Mouse (Mus musculus): ENCODE measurements around the gene Vstm5.
A peak's percentile ranks its signal among the peaks of the same experiment; 100 is the strongest.
"Not testable (repeated sequence)": the region's sequence is repeated elsewhere in the genome, so short reads cannot be mapped to it uniquely, and the experiment has no call there.

Gene Vstm5

DNA sequence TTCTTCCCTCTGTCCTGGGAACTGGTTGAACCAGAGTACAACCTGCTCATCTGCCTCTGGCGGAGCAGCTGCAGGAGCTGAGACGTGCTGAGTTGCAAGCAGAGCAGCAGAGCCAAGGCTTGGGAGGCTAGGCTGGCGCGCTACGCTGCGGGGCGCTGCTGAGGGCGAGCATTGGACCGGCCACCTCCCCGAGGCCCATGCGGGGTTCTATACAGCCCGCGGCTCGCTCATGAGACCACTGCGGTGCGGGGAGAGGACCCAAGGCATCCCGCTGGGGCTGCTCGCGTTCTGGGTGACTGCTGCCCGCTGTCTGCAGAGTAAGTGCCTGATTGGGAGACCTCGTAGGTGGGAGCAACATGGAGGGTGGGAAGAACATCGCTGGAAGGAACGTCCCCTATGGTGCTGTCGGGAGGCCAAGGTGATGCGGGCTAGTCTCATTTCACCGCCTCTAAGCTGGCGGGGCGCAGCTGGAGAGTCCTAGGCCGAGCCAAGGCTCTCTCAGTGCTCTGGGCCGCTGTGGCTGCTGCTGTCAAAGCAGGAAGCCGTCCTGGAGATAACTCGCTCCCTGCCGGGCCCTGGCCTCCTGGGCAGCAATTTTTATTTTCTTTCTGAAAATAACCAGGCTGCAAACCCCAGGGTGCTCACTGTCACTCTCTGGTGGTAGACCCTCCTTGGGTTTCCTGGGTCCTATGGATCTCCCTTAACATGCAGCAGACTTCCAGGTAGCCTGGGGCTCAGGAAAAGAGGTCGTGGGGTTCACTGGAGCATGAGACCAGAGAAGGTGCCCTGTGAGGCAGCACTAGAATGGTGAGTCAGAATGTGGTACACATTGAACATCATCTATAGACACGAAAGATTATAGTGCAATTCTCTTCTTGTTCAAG lies at the start of gene Vstm5:
Vstm5 (plus strand) TSS at position 4 of the 884 bp plus-strand sequence.
- DNase-seq (ENCODE audit: low spot score): peak; percentile 67

- not testable (repeated sequence) for DNase-seq (ENCODE audit: low spot score)
Observed at GRCm38 (mm10) chr9:15194806-15195205, 44.0 kb upstream of the Vstm5 start.

- no peak for DNase-seq (ENCODE audit: low spot score)
Observed at GRCm38 (mm10) chr9:15206631-15207030, 32.2 kb upstream of the Vstm5 start.

GRCm38 (mm10) chr9:15209320-15209719 lies 29.5 kb upstream of the Vstm5 start:
- no peak for DNase-seq (ENCODE audit: low spot score)

GRCm38 (mm10) chr9:15211876-15212275 lies 27.0 kb upstream of the Vstm5 start:
- DNase-seq (ENCODE audit: low spot score): no peak

- no peak for DNase-seq (ENCODE audit: low spot score)
Observed at GRCm38 (mm10) chr9:15213695-15214094, 25.1 kb upstream of the Vstm5 start.

DNA sequence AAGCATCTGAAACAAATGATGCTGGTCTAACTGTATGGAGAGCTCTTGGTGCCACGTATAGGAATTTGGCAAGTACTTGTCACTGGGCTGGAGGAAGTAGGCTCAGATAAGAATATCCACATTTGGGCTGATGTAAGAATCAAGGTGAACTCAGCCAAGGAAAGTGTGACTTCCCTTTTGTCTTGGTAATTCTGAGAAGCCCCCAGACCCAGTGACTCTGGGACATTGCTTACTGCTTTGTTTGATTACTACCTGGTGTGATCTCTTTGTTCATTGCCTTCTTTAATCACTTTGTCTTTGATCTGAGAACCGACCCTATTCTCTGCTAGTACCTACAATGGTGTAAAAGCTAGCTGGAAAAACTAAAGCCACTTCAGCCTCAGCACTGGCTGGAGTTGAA lies 13.9 kb upstream of the Vstm5 start:
- DNase-seq (ENCODE audit: low spot score): no peak

DNA sequence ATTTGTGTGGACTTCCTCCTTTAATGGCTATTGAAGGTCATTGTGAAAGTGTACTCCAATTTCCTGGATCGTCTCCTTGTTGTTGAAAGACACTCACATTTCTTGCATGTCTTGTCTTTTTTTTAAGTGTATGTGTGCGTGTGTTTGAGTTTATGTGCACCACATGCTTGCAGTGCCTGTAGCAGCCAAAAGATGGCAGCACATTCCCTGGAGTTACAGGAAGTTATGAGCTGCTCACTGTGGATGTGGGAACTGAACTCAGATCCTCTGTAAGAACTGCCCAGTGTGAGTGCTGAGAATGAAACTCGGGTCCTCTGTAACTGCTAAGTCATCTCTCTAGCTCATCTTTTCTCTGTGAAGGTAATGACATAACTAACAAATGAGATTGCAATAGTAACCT lies 6.4 kb upstream of the Vstm5 start:
- DNase-seq (ENCODE audit: low spot score): no peak

DNA sequence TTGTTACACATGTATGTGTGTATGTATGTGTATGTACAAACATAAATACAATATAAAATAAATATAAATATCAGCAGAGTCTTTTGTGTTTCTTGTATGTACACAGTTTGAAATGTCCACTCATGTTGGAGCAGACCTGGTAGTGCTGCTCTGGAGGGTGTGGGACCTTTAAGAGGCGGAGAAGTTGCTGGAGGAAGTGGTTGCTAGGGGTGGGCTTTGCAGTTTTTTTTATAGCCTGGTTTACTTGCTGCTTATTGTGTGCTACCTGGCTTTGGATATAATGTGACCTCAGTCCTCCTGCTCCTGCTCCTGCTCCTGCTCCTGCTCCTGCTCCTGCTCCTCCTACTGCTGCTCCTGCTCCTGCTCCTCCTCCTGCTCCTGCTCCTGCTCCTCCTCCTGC lies 5.2 kb upstream of the Vstm5 start:
- no peak for DNase-seq (ENCODE audit: low spot score)

GRCm38 (mm10) chr9:15235986-15236385 lies 2.9 kb upstream of the Vstm5 start:
- no peak for DNase-seq (ENCODE audit: low spot score)

- no peak for DNase-seq (ENCODE audit: low spot score)
Observed at GRCm38 (mm10) chr9:15237516-15238296, 1.1 kb upstream of the Vstm5 start.

GRCm38 (mm10) chr9:15238297-15238990 lies 401 bp upstream of the Vstm5 start:
- DNase-seq (ENCODE audit: low spot score): no peak

- no peak for DNase-seq (ENCODE audit: low spot score)
Observed at GRCm38 (mm10) chr9:15240006-15240405, 1.2 kb downstream of the Vstm5 start.

DNA sequence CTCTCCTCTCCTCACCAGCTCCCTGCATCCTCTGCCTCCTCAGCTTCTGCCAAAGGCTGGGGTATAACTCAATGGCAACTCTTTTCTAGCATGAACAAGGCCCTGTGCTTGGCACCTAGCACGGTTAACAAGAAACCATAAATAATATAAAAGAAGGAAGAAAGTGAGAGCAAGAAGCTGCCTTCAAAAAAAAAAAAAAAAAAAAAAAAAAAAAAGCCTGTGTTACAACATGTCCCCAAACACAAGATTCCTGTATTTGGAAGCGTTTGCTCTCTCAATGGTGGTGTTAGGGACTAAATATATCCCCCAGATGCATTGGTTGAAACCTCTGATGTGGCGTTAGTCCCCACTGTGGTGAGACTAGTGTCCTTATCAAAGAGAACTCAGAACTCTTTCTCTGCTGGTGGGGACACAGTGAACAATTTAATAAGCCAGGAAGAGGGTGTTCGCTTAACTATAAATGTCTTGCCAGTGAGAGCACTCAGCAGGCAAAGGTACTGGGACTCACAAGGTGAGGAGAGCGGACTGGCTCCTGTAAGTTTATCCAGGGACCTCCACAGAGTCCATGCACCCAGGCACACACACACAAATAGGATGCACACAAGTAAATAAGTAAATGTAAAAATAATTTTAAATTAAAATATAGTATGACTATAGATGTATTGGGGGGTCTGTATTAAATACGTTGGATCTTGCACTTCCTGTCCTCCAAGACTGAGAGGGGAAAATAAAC lies 2.2 kb downstream of the Vstm5 start:
- DNase-seq (ENCODE audit: low spot score): no peak

GRCm38 (mm10) chr9:15241596-15241939 lies 2.7 kb downstream of the Vstm5 start:
- DNase-seq (ENCODE audit: low spot score): peak; percentile 83

GRCm38 (mm10) chr9:15242130-15242529 lies 3.3 kb downstream of the Vstm5 start:
- DNase-seq (ENCODE audit: low spot score): no peak

- DNase-seq (ENCODE audit: low spot score): no peak
Observed at GRCm38 (mm10) chr9:15245319-15246075, 6.7 kb downstream of the Vstm5 start.

DNA sequence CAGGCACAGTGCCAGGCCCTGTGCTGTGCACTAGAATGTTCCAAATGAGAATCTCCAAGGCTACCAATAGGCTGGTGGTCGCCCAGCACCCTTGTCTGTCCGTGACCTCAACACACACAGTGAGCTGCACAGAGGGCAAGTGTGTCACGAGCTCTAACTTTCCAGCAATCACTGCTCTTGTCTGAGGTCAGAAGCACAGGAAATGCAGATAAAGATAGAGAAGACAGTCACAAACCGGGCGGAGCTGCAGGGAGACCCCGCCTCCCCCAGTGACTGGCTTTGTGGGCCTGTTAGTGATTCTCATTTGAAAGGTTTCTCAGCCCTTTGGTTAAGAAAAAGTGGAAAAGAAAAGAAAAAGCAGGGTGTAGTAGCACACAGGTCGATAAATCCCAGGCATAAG lies 11.5 kb downstream of the Vstm5 start:
- no peak for DNase-seq (ENCODE audit: low spot score)

GRCm38 (mm10) chr9:15252196-15252595 lies 13.4 kb downstream of the Vstm5 start:
- no peak for DNase-seq (ENCODE audit: low spot score)

DNA sequence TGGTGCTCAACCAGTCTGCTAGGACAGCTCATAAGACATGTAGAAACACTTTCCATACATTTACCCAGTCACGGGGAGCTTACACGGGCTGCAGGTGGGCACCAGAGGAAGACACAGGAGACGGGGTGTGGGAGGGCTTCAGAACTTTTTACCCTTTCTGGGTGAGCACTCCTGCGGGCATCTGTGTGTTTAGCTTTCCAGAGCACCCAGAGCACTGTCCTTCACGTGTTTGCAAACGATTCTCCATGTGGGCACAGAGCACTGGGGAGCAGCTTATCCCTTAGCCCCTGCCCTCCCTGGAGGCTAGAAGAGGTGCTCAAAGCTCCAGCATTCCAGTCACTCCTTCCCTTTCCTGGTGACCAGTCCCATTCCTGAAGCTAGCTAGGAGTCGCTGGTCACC lies 15.7 kb downstream of the Vstm5 start:
- no peak for DNase-seq (ENCODE audit: low spot score)

DNA sequence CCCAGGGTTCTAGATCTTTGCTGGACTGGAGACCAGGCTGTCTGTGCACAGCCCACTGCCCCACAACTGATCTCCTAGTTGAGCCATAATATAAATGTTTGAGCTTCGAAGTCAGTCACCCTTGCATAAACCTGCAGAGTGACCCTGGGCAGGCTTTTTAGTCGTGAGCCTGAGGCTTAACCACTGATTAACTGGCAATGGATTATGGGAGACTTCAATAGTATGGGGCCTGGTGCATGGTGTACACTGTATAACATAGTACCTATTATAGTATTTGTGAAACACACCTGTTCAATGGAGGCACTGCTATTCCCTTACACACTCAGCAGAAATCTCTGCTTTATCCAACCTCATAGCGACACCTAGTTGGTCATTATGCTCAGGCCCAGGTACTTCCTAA lies 17.4 kb downstream of the Vstm5 start:
- no peak for DNase-seq (ENCODE audit: low spot score)

Data from embryo, embryonic 10.5 days (tissue).